Mouse (Mus musculus) hindbrain, postnatal 0 days (tissue): ENCODE data around the gene Atxn7l3. TPM values are rescaled to one million over a fixed set of nuclear protein-coding genes. Genes with fewer than 3 reads are reported as not detected.

Experiments used
- ATAC-seq: fragments of 200-750 bp; cut with Nextera tagmentation; 2 replicates; pipeline ENCODE4 v1.8.0; 2017; ENCODE audit warnings: mild to moderate bottlenecking, moderate TSS enrichment, moderate library complexity
- DNase-seq: peaks from one replicate; pipeline ENCODE4 v3.0.0-alpha.2; 2015; ENCODE audit warnings: low spot score
- H3K27ac ChIP-seq: fragments of 300-500 bp; sonication (generic); 2 replicates; pipeline ENCODE4 v1.5.1; 2014; ENCODE audit warnings: mild to moderate bottlenecking
- H3K27me3 ChIP-seq: fragments of 300-500 bp; sonication (generic); 2 replicates; pipeline ENCODE4 v1.6.1; 2014; ENCODE audit warnings: low read length, mixed read lengths; ENCODE audit not compliant: insufficient read depth
- H3K36me3 ChIP-seq: fragments of 300-500 bp; sonication (generic); 2 replicates; pipeline ENCODE4 v1.6.1; 2014; ENCODE audit warnings: low read length, mixed read lengths; ENCODE audit not compliant: insufficient read depth
- H3K4me1 ChIP-seq: fragments of 300-500 bp; sonication (generic); 2 replicates; pipeline ENCODE4 v1.6.1; 2014; ENCODE audit warnings: antibody characterized with exemption, low read length, mixed read lengths; ENCODE audit not compliant: insufficient read depth
- H3K4me2 ChIP-seq: fragments of 300-500 bp; sonication (generic); 2 replicates; pipeline ENCODE4 v1.6.1; 2014; ENCODE audit warnings: low read depth, mild to moderate bottlenecking, low read length, moderate library complexity, mixed read lengths
- H3K4me3 ChIP-seq: fragments of 300-500 bp; sonication (generic); 2 replicates; pipeline ENCODE4 v1.5.1; 2014; ENCODE audit warnings: low read length
- H3K9ac ChIP-seq: fragments of 300-500 bp; sonication (generic); replicated peaks from 2 replicates; pipeline ENCODE4 v1.6.1; 2014; ENCODE audit warnings: mild to moderate bottlenecking, low read length, moderate library complexity, mixed read lengths
- H3K9me3 ChIP-seq: fragments of 300-500 bp; sonication (generic); 2 replicates; pipeline ENCODE4 v1.6.1; 2016; ENCODE audit warnings: low read length, mixed read lengths
- CTCF ChIP-seq: IDR thresholded peaks from 2 replicates; pipeline ENCODE4 v1.5.1; 2016; ENCODE audit warnings: antibody characterized with exemption, control low read depth, low read depth
- WGBS: fragments of 180-500 bp; shearing (Covaris S2); extraction: QIAGEN DNeasy Blood & Tissue Kit; methylation state at CpG from one replicate; pipeline ENCODE4 v1.1.7; 2014; 5-methylcytosine and 5-hydroxymethylcytosine counted together
- polyA plus RNA-seq: library from polyadenylated mRNA; unstranded; fragments of >200 nt; fragmentation: Nextera tagmentation; extraction: Ambion mirVana; gene quantifications from 2 replicates; pipeline ENCODE4 v1.2.1, GENCODE M21; 2015
- total RNA-seq: library from RNA; depleted of rRNA; stranded (reverse); fragments of >200 nt; gene quantifications from 2 replicates; pipeline ENCODE4 v1.2.3, GENCODE M21; 2014

The Atxn7l3 gene
- total and polyA plus RNA-seq, 2 experiments from 2014 or later: 23.7 to 149 TPM

DNA sequence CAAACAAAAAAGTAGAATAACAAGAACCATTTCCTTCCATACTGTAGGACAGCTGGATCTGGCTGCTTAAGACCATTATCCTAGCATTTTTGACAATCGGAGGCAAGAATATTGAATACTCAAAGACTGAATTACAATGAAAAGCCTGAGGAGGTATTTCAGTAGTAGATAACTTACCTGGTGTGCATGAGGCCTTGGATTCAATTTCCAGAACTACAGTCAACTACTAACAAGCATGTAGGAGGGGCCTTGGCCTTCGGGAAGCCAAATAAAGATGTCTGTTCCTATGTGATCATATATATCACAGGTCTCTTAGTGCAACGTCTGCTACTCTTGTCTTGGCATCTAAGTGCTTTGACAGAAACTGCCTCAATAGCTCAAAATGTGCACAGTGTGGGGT lies 33.6 kb upstream of the Atxn7l3 start:
- ATAC-seq: no peak
- Histone ChIP-seq H3K27me3 (no peaks in the 10 kb centered on the region), H3K27ac (no peak overlapping the region), H3K4me1 (peaks cover 2% of the 10 kb centered on the region; the same call in 1 of the 2 replicates), H3K36me3 (no peaks in the 10 kb centered on the region), H3K4me3 (no peak overlapping the region), H3K4me2 (no peak overlapping the region), H3K9ac (no peak overlapping the region), H3K9me3 (no peaks in the 10 kb centered on the region)
- DNase-seq: no peak
- 78% methylated on average over 3 of the region's 3 CpGs for WGBS
- TF ChIP-seq CTCF: no peak

DNA sequence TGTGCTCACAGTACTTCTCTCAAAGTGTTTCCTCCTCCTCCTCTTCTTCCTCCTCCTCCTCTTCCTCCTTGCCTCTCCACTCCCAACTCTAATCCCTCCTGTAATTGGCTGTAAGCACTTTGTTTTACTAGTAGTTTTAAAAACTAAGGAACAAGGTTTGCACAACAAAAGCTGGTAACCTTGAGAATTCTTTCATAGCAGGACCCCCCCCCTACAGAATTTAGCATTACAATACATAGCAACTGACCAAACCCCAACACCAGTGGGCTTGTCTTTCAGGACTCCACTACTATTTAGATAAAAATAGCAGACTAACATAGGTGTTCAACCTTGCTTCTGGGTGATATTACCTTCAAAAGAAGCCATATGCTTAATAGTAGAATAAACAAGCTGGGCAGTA lies 33.1 kb upstream of the Atxn7l3 start:
- H3K9me3 ChIP-seq: no peaks in the 10 kb centered on the region
- H3K9ac ChIP-seq: no peak overlapping the region
- no peak overlapping the region for H3K4me2 ChIP-seq
- H3K4me1 ChIP-seq: no peaks in the 10 kb centered on the region
- H3K36me3 ChIP-seq: no peaks in the 10 kb centered on the region
- ATAC-seq (no peak), DNase-seq (no peak)
- no peak for TF ChIP-seq CTCF
- H3K27ac ChIP-seq: no peak overlapping the region
- no peak overlapping the region for H3K4me3 ChIP-seq
- H3K27me3 ChIP-seq: no peaks in the 10 kb centered on the region

DNA sequence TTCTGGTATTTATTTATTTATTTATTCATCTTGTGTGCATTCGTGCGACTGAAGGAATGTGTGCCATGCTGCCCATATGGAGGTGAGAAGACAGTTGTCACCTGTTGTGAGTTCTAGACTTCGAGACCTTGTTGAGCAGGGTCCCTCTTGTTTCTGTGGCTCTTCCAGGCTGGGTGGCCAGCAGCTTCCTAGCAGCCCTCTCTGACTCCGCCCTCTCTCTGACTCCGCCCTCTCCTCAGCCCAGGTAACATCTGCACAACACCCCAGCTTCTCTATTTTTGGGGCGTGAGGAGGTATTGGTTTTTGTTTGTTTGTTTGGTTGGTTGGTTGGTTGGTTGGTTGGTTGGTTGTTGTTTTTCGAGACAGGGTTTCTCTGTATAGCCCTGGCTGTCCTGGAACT lies 31.4 kb upstream of the Atxn7l3 start:
- Histone ChIP-seq H3K4me1 (no peaks in the 10 kb centered on the region), H3K27me3 (no peaks in the 10 kb centered on the region), H3K9me3 (no peaks in the 10 kb centered on the region), H3K4me3 (no peak overlapping the region), H3K4me2 (no peak overlapping the region), H3K9ac (no peak overlapping the region), H3K27ac (no peak overlapping the region), H3K36me3 (no peaks in the 10 kb centered on the region)
- TF ChIP-seq CTCF: no peak
- ATAC-seq: no peak
- no peak for DNase-seq
- 84% methylated on average over 7 of the region's 7 CpGs for WGBS

DNA sequence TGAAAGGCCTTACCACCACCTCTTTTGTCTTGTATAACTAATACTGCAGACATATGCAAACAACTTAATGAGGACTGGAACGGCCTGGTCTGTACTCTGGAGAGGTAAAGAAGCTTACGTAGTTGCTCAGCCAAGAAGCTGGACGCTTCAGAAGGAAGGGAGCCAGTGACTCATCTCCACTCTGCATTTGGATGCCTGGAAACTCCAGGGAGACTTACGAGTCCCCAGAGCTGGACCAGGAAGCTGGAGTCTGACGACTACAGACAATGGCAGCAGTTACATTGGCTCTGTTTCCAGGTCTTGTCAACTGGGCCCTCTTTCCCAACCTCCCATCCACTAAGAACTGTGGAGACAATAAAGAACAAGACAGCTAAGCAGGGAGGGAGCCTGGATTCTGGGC lies 30.8 kb upstream of the Atxn7l3 start:
- no peak overlapping the region for H3K9ac ChIP-seq
- no peaks in the 10 kb centered on the region for H3K36me3 ChIP-seq
- no peaks in the 10 kb centered on the region for H3K4me1 ChIP-seq
- no peak overlapping the region for H3K4me2 ChIP-seq
- H3K4me3 ChIP-seq: no peak overlapping the region
- H3K27ac ChIP-seq: no peak overlapping the region
- no peaks in the 10 kb centered on the region for H3K27me3 ChIP-seq
- no peaks in the 10 kb centered on the region for H3K9me3 ChIP-seq
- no peak for TF ChIP-seq CTCF
- DNase-seq: no peak
- 49% methylated on average over 5 of the region's 5 CpGs for WGBS
- no peak for ATAC-seq

DNA sequence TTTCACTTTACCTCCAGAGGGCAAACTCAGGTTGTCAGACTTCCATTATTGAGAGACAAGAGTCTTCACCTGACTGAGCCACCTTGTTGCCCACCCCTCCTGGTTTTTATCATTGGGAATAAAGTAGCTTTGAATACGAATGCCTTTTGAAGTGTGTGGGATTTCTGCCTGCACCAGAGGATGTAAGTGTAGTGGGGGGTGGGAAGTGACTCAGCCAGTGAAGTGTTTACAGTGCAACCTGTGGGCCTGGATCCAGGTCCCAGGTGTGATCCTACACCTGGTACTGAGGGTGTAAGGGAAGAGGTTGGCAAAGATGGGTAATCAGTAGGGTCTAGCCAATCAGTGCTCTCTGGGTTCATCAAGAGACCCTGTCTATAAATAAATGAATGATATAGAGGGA lies 27.1 kb upstream of the Atxn7l3 start:
- WGBS: 81% methylated on average over 1 of the region's 1 CpGs

DNA sequence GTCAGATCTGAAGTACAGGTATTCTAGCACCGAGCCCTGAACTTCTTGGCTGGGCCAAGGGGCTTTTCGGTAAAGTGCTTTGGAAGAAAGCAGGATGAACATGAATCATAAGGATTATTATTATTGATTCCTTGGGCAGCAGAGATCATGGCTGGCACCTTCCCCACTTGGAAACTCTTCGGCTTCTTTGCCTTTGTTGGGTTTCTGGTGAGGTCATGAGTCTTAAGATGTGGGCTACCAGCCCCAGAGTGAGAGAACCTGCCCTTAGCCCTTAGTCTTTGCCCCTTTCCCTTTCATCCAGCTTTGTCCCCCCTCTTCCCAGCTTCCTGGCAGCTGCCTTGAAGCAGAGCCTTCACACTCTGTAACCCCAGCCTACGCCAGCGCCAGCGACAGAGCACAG lies 25.5 kb upstream of the Atxn7l3 start:
- no peaks in the 10 kb centered on the region for H3K36me3 ChIP-seq
- TF ChIP-seq CTCF: no peak
- no peak overlapping the region for H3K4me2 ChIP-seq
- peaks cover 4% of the 10 kb centered on the region; the same call in 1 of the 2 replicates for H3K4me1 ChIP-seq
- 78% methylated on average over 6 of the region's 6 CpGs for WGBS
- no peaks in the 10 kb centered on the region for H3K9me3 ChIP-seq
- H3K4me3 ChIP-seq: no peak overlapping the region
- no peak overlapping the region for H3K27ac ChIP-seq
- H3K27me3 ChIP-seq: no peaks in the 10 kb centered on the region
- ATAC-seq (no peak), DNase-seq (no peak)
- H3K9ac ChIP-seq: no peak overlapping the region

More for the DNA sequence above, 27.1 kb upstream of the Atxn7l3 start:
- Histone ChIP-seq H3K9me3 (no peaks in the 10 kb centered on the region), H3K27ac (no peak overlapping the region), H3K4me3 (no peak overlapping the region), H3K4me2 (no peak overlapping the region), H3K9ac (no peak overlapping the region), H3K4me1 (peaks cover 4% of the 10 kb centered on the region; the same call in 1 of the 2 replicates), H3K27me3 (no peaks in the 10 kb centered on the region), H3K36me3 (no peaks in the 10 kb centered on the region)
- DNase-seq (no peak), ATAC-seq (no peak)
- no peak for TF ChIP-seq CTCF

DNA sequence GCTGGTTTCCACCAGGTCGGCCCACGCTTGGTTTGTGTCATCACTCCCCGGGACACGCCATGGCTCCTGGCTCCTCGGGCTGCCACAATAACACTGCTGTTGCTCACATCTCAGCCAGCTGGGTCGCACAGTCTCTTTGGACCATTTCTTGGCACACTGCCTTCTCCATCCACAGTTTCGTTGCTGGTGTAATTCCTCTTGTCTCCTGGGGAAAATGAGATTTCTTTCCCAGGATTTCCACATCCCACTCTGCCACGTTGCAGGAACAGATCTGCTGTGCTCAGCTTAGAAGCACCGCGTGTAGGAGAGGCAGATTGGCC lies 24.2 kb upstream of the Atxn7l3 start:
- ATAC-seq: peak; percentile 24; the same call in 1 of the 2 replicates
- 5% methylated on average over 10 of the region's 10 CpGs for WGBS
- peak overlapping the region; percentile 85 for H3K4me2 ChIP-seq

More for the DNA sequence above, 24.2 kb upstream of the Atxn7l3 start:
- H3K36me3 ChIP-seq: no peaks in the 10 kb centered on the region
- peak overlapping the region; percentile 99 for H3K4me3 ChIP-seq
- H3K4me1 ChIP-seq: peaks cover 11% of the 10 kb centered on the region; the same call in 1 of the 2 replicates
- TF ChIP-seq CTCF: peak; percentile 44
- H3K9ac ChIP-seq: peak overlapping the region; percentile 100
- H3K9me3 ChIP-seq: no peaks in the 10 kb centered on the region
- DNase-seq: peak; percentile 91
- peak overlapping the region; percentile 99 for H3K27ac ChIP-seq
- no peaks in the 10 kb centered on the region for H3K27me3 ChIP-seq
